Mouse (Mus musculus): ENCODE data around the gene Robo4. TPM values are rescaled to one million over a fixed set of nuclear protein-coding genes. Genes with fewer than 3 reads are reported as not detected.

Gene Robo4
- polyA plus RNA-seq, 1 experiment from 2014 or later: 10.7 TPM

DNA sequence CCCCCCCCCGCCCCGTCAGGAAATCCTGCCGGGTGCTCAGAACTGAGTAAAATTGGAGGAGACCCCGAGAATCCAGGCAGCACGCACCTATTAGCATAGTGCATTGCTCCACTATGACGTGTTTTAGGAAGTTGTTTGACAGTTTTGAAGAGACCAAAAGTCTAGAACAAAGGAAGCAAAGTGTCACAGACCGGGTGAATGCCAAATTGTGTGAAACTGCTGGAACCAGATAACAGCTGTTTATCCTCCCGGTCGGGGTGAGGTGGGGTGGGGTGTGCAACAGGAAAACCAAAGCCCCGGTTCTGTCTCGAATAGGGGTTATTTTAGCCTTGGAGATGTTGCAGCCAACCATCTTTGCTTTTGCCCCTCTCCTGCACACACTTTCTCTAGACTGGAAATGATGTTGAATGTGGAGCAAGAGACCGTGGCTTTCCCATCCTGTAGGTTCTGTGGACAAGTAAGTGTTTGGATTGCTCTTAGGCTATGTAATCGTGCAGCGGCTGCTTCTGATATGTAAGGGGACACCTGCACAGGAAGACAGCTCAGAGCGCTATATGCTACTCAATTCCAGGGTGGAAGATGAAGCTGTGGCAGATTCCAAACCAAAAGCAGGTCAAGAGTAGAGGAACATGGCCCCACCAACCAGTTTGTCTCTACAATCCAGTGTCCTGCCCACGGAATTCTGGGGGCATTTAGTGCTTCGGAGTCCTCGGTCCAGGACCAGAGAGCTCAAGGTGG lies 32.3 kb downstream of the Robo4 start:
- Histone ChIP-seq H3K27ac (no peak overlapping the region), H3K36me3 (no peaks in the 10 kb centered on the region), H3K4me3 (no peak overlapping the region), H3K9ac (no peak overlapping the region), H3K4me1 (peaks cover 21% of the 10 kb centered on the region), H3K27me3 (peaks cover 77% of the 10 kb centered on the region), H3K4me2 (no peak overlapping the region), H3K9me3 (no peaks in the 10 kb centered on the region)
- WGBS: 3% methylated on average over 18 of the region's 18 CpGs
- ATAC-seq (ENCODE audit: insufficient number of reproducible peaks, low FRiP score, low TSS enrichment, low read depth): no peak

DNA sequence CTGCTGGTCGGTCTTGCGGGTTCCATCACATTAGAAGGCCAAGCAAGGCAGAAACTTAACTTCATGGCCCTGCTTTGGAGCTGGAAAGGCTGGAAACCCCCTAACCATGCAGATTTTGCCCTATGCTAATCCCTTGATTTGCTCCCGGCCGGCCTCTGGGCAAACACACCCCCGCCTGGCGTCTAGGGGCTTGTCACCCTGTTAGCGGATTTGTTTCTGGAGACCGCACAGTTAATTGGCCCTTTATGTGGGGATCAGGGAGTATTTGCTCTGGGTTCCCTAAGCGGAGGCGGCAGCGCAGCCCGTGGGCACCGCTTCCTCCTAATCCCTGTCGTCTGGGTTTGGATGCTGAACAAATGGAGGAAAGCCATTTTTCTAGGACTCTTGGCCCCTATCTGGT lies 33.2 kb downstream of the Robo4 start:
- Histone ChIP-seq H3K27me3 (peaks cover 68% of the 10 kb centered on the region), H3K9ac (no peak overlapping the region), H3K4me1 (peaks cover 21% of the 10 kb centered on the region), H3K36me3 (no peaks in the 10 kb centered on the region), H3K4me3 (no peak overlapping the region), H3K9me3 (no peaks in the 10 kb centered on the region), H3K4me2 (no peak overlapping the region), H3K27ac (no peak overlapping the region)
- 2% methylated on average over 14 of the region's 14 CpGs for WGBS
- ATAC-seq (ENCODE audit: insufficient number of reproducible peaks, low FRiP score, low TSS enrichment, low read depth): no peak

DNA sequence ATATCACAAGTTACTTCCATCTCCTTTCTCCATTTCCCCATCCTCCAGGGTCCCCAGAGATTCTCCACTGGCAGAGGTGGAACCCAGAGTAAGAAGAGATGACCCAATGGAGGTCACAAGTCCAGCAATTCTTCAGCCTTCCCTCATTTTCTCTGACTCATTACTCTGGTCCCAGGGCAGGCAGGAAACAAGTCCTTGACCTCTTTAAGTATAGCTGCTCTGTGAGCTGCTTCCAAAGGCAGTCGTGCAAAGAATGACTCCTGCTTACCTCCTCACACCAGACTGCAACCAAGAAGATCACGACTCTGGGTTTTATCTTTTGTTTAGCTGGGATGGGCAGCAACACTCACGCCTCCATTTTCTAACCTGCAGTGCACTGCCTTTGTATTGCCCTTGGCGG lies 33.9 kb downstream of the Robo4 start:
- no peak overlapping the region for H3K9ac ChIP-seq
- WGBS: 11% methylated on average over 4 of the region's 4 CpGs
- H3K4me1 ChIP-seq: peaks cover 20% of the 10 kb centered on the region
- no peak overlapping the region for H3K27ac ChIP-seq
- no peak overlapping the region for H3K4me3 ChIP-seq
- H3K9me3 ChIP-seq: no peaks in the 10 kb centered on the region
- no peaks in the 10 kb centered on the region for H3K36me3 ChIP-seq
- ATAC-seq (ENCODE audit: insufficient number of reproducible peaks, low FRiP score, low TSS enrichment, low read depth): no peak
- H3K4me2 ChIP-seq: no peak overlapping the region
- H3K27me3 ChIP-seq: peaks cover 61% of the 10 kb centered on the region

DNA sequence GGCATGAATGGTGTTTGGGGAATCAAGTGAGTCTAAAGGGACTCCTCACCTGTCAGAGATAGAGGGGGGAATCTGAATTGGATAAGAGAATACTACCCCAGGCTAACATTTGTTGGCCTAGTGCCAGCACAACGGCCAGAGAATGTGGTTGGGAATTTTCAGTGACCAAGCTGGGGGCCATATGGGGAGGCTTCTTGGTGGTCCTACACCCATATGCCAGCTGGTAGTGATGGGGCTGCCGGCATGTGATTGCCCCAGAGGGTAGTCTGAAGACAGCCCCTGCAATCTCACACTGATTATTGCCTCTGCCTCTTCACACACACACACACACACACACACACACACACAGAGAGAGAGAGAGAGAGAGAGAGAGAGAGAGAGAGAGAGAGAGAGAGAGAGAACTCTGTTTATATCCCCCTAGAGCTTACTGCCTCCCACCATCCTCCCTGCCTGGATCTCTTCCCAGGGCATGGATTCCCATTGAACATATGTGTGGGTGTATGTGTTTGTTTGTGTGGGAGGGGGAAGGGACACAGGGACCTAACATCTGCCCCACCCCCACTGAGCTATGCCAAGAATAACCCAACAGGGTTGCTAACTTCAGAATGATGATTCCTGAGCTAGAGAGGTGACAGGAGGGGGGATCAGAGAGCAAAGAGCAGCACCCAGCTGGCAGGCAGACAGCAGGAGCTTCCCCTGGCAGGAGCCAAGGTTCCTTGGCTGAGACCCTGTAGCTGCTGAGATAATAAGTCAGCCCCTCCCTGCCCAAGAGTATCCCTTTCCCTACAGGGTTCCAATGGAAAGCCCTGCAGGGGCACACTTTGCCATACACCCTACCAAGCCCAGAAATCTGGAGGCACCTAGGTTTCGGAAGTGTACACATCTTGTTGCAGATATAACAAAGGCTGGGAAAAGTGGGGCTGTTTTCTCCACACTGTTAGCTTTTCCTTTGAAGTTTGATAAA lies 36.4 kb downstream of the Robo4 start:
- Histone ChIP-seq H3K4me3 (no peak overlapping the region), H3K27ac (no peak overlapping the region), H3K4me2 (no peak overlapping the region), H3K36me3 (no peaks in the 10 kb centered on the region), H3K9ac (no peak overlapping the region), H3K27me3 (peaks cover 36% of the 10 kb centered on the region), H3K4me1 (peaks cover 5% of the 10 kb centered on the region), H3K9me3 (no peaks in the 10 kb centered on the region)
- 31% methylated on average over 3 of the region's 3 CpGs for WGBS
- no peak for ATAC-seq (ENCODE audit: insufficient number of reproducible peaks, low FRiP score, low TSS enrichment, low read depth)

DNA sequence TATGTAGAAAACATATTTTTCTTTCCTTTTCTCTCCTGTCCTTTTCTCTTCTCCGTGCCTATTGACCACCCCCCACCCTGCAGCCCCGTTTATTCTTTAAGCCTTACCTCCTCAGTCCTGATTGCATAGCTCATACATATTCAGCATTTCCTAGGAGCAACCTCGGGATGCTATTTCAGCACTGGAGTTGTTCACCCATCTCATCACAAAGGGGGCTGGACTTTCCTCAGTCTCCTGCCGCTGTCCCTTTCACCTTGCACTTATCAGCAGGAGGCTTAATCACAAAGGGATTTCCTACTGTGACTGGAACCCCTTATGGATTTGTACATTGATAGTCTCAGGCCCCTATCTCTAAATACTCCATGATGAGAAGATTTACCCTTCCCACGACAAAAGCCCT lies 50.7 kb downstream of the Robo4 start:
- H3K27me3 ChIP-seq: peaks cover 49% of the 10 kb centered on the region
- 1% methylated on average over 5 of the region's 5 CpGs for WGBS
- ATAC-seq (ENCODE audit: insufficient number of reproducible peaks, low FRiP score, low TSS enrichment, low read depth): no peak
- no peak overlapping the region for H3K4me2 ChIP-seq
- peaks cover 15% of the 10 kb centered on the region for H3K4me1 ChIP-seq
- H3K4me3 ChIP-seq: no peak overlapping the region
- no peaks in the 10 kb centered on the region for H3K9me3 ChIP-seq
- H3K27ac ChIP-seq: no peak overlapping the region
- H3K36me3 ChIP-seq: no peaks in the 10 kb centered on the region
- H3K9ac ChIP-seq: no peak overlapping the region

DNA sequence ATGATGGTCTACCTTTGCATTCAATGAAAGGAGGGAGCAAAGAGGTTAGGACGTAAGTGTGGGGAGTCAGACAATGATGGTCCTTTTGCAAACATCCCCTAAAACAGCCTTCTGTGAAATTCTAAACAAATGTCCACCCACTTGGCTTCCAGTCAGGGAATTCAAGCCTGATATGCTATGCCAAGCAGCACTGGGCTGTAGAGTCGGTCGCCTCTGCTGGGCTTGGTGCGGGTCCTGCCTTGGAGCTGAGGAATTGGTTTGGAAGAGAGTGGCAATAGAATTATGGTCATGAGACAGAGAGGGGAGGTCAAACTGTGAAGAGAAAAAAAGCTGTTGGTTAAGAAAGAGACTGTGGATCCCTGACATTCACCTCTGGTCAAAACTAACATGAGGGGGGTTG lies 51.6 kb downstream of the Robo4 start:
- Histone ChIP-seq H3K4me1 (peaks cover 15% of the 10 kb centered on the region), H3K4me2 (no peak overlapping the region), H3K27ac (no peak overlapping the region), H3K9me3 (no peaks in the 10 kb centered on the region), H3K36me3 (no peaks in the 10 kb centered on the region), H3K4me3 (no peak overlapping the region), H3K9ac (no peak overlapping the region), H3K27me3 (peaks cover 59% of the 10 kb centered on the region)
- ATAC-seq (ENCODE audit: insufficient number of reproducible peaks, low FRiP score, low TSS enrichment, low read depth): no peak
- WGBS: 45% methylated on average over 4 of the region's 4 CpGs

DNA sequence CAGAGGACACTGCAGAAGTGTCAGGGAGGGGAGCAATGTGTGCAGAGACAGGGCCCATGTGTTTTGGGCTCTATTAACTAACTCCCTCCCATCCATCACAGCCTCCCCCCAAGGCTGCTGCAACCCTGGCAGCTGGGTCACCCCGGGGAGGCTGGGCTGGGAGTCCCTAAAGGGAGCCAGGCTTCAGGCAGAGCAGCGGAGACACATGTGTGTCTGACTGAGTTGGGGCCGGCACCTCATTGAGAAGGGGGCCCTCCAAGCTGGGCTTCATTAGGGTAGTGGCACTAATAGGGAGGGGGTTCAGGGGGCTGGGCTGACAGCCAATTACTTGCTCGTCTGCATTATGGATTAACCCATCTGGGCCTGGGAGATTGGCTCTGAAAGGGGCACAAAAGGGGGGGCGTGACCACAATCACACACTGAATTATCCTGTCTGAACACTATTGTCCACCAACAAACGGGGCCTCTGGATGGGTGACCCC lies 52.4 kb downstream of the Robo4 start:
- H3K4me2 ChIP-seq: no peak overlapping the region
- H3K9ac ChIP-seq: no peak overlapping the region
- H3K4me1 ChIP-seq: peaks cover 15% of the 10 kb centered on the region
- H3K27ac ChIP-seq: no peak overlapping the region
- no peak for ATAC-seq (ENCODE audit: insufficient number of reproducible peaks, low FRiP score, low TSS enrichment, low read depth)
- no peak overlapping the region for H3K4me3 ChIP-seq
- H3K27me3 ChIP-seq: peaks cover 66% of the 10 kb centered on the region
- 7% methylated on average over 6 of the region's 6 CpGs for WGBS
- H3K9me3 ChIP-seq: no peaks in the 10 kb centered on the region
- H3K36me3 ChIP-seq: no peaks in the 10 kb centered on the region

DNA sequence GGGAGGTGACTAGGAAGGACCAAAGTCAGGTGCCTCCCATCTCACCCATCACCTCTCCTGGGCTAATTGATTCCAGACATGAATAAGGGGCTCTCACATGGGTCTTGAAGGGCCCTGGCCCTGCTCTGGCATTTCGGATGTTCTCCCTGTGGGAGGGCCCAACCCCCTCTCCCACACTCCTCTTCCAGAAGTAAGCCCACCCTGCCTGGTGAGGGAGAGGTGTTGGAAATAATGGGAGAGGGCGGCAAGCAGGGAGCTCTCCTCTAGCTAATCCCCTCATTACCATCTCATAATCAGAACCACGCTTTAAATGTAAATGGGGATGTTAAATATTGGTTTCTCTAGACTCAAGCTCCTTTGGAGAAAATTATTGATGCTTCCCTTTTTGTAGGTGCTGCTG lies 53.3 kb downstream of the Robo4 start:
- Histone ChIP-seq H3K9ac (no peak overlapping the region), H3K27ac (no peak overlapping the region), H3K4me1 (peaks cover 19% of the 10 kb centered on the region), H3K27me3 (peaks cover 75% of the 10 kb centered on the region), H3K4me2 (no peak overlapping the region), H3K36me3 (no peaks in the 10 kb centered on the region), H3K4me3 (no peak overlapping the region), H3K9me3 (no peaks in the 10 kb centered on the region)
- 19% methylated on average over 3 of the region's 3 CpGs for WGBS
- ATAC-seq (ENCODE audit: insufficient number of reproducible peaks, low FRiP score, low TSS enrichment, low read depth): no peak

DNA sequence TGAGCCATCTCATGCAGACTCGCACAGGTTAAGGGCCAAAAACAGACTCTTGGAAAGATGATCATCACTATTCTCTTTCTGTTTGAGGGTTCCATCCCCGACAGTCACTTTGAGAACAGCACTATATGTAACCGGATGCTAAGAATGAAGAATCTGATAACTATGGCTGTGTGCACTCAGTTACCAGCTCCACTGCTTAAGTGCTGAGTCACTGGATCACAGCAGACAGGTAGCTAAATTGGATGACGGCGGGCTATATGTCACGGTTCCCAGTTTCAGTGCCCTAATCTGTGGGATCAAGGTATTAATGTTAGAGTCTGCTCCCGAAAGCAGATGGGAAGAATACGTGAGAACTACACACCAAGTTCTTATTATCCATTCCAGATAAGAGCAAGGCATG lies 54.2 kb downstream of the Robo4 start:
- no peak for ATAC-seq (ENCODE audit: insufficient number of reproducible peaks, low FRiP score, low TSS enrichment, low read depth)
- no peak overlapping the region for H3K9ac ChIP-seq
- no peak overlapping the region for H3K27ac ChIP-seq
- peaks cover 28% of the 10 kb centered on the region for H3K4me1 ChIP-seq
- no peaks in the 10 kb centered on the region for H3K36me3 ChIP-seq
- no peak overlapping the region for H3K4me3 ChIP-seq
- H3K4me2 ChIP-seq: peak overlapping the region; percentile 45; the same call in 1 of the 2 replicates
- H3K27me3 ChIP-seq: peaks cover 84% of the 10 kb centered on the region
- H3K9me3 ChIP-seq: no peaks in the 10 kb centered on the region
- WGBS: 3% methylated on average over 8 of the region's 8 CpGs

DNA sequence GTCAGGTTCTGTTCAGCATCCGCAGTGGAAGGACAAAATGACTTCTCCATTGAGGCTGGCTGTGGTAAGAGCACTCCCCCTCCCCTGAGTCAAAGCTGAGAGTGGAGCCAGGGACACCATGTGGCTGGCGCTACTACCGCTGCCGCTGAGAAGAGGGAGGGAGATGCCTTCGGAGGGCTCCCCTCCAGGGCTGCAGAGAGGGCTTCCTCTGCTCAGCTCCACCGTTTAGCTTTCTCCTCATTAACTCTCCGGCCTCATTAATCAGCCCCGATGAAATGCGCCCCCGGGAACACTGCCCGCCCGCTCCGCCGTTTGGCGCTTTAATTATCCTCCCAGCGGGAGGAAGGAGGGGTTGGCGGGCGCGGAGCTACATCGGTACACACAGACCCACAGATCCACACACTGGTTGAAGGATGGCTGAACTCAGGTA lies 54.8 kb downstream of the Robo4 start:
- ATAC-seq (ENCODE audit: insufficient number of reproducible peaks, low FRiP score, low TSS enrichment, low read depth): no peak
- peaks cover 90% of the 10 kb centered on the region for H3K27me3 ChIP-seq
- peak overlapping the region; percentile 29 for H3K4me3 ChIP-seq
- WGBS: 1% methylated on average over 20 of the region's 20 CpGs
- no peaks in the 10 kb centered on the region for H3K9me3 ChIP-seq
- H3K9ac ChIP-seq: no peak overlapping the region
- H3K36me3 ChIP-seq: no peaks in the 10 kb centered on the region
- peaks cover 28% of the 10 kb centered on the region for H3K4me1 ChIP-seq
- peak overlapping the region; percentile 45 for H3K4me2 ChIP-seq
- no peak overlapping the region for H3K27ac ChIP-seq

DNA sequence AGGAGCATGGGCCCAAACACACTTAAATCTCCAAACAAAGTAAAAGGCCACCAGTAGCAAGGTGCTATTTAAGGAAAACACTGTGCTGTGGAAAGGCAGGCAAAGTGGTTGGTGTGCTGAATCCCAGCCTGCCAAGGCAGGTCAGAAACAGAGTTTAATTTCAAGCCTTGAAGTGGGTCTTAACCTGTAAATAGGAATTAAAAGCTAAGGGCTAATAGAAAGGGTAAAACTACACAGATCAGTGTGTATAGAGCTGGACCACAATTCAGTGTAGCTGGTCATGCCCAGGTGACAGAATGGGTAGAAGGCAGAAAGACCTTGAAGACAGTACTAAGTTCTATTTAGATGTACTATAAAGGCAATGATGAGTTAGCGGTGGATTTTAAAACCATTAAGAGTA lies 55.5 kb downstream of the Robo4 start:
- peaks cover 28% of the 10 kb centered on the region for H3K4me1 ChIP-seq
- H3K4me2 ChIP-seq: no peak overlapping the region
- H3K36me3 ChIP-seq: no peaks in the 10 kb centered on the region
- no peak for ATAC-seq (ENCODE audit: insufficient number of reproducible peaks, low FRiP score, low TSS enrichment, low read depth)
- no peak overlapping the region for H3K27ac ChIP-seq
- no peaks in the 10 kb centered on the region for H3K9me3 ChIP-seq
- no peak overlapping the region for H3K4me3 ChIP-seq
- no peak overlapping the region for H3K9ac ChIP-seq
- H3K27me3 ChIP-seq: peaks cover 94% of the 10 kb centered on the region
- 57% methylated on average over 1 of the region's 1 CpGs for WGBS

DNA sequence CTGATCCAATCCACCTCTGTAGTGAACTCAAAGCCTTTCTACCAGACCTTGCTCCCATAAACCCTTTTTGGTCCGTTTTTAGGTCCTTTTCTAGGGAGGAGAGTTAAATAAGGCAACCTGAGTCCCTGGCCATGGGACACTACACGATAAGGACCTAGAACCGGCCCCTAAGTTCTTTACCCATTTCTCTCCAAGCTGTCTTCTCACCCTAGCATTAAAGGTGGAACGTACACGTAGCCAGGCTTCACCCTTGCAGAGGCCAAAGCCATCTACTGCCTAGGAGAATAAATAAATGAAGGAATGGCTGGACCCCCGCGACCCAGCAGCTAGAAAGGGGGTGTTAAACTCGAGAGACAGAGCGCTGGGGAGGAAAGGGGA lies 58.0 kb downstream of the Robo4 start:
- whole genome bisulfite sequencing: under 1% methylated on average over 9 of the region's 9 CpGs

More for the DNA sequence above, 58.0 kb downstream of the Robo4 start:
- no peaks in the 10 kb centered on the region for H3K36me3 ChIP-seq
- H3K9ac ChIP-seq: no peak overlapping the region
- peak overlapping the region; percentile 49 for H3K4me3 ChIP-seq
- H3K4me2 ChIP-seq: peak overlapping the region; percentile 97
- H3K27ac ChIP-seq: no peak overlapping the region
- no peak for ATAC-seq (ENCODE audit: insufficient number of reproducible peaks, low FRiP score, low TSS enrichment, low read depth)
- H3K27me3 ChIP-seq: peaks cover 93% of the 10 kb centered on the region
- peaks cover 20% of the 10 kb centered on the region for H3K4me1 ChIP-seq
- no peaks in the 10 kb centered on the region for H3K9me3 ChIP-seq
